Mouse (Mus musculus) hindbrain, embryonic 10.5 days (tissue): ENCODE results near the gene Piwil4. TPM values are rescaled to one million over a fixed set of nuclear protein-coding genes. Genes with fewer than 3 reads are reported as not detected.
A peak's percentile ranks its signal among the peaks of the same experiment; 100 is the strongest.

Experiments used
- DNase-seq: peaks from one replicate; pipeline ENCODE4 v3.0.0-alpha.2; 2017; ENCODE audit warnings: low spot score
- H3K27ac ChIP-seq: fragments of 300-500 bp; sonication (generic); 2 replicates; pipeline ENCODE4 v1.5.1; 2016; ENCODE audit warnings: mild to moderate bottlenecking, moderate library complexity
- H3K27me3 ChIP-seq: fragments of 300-500 bp; sonication (generic); 2 replicates; pipeline ENCODE4 v1.6.1; 2016; ENCODE audit warnings: mild to moderate bottlenecking; ENCODE audit not compliant: poor library complexity, insufficient read depth, severe bottlenecking
- H3K36me3 ChIP-seq: fragments of 300-500 bp; sonication (generic); 2 replicates; pipeline ENCODE4 v1.6.1; 2016; ENCODE audit warnings: mild to moderate bottlenecking, moderate library complexity
- H3K4me1 ChIP-seq: fragments of 300-500 bp; sonication (generic); replicated peaks from 2 replicates; pipeline ENCODE4 v1.6.1; 2016; ENCODE audit warnings: mild to moderate bottlenecking
- H3K4me3 ChIP-seq: fragments of 300-500 bp; sonication (generic); 2 replicates; pipeline ENCODE4 v1.5.1; 2016; ENCODE audit warnings: mild to moderate bottlenecking, moderate library complexity
- H3K9me3 ChIP-seq: fragments of 300-500 bp; sonication (generic); 2 replicates; pipeline ENCODE4 v1.6.1; 2016; ENCODE audit warnings: mild to moderate bottlenecking, moderate library complexity
- WGBS: fragments of 180-500 bp; shearing (Covaris S2); methylation state at CpG from one replicate; pipeline ENCODE4 v1.1.7; 2016; 5-methylcytosine and 5-hydroxymethylcytosine counted together
- polyA plus RNA-seq: library from polyadenylated mRNA; unstranded; fragments of >200 nt; fragmentation: Nextera tagmentation; extraction: Ambion mirVana; gene quantifications from 2 replicates; pipeline ENCODE4 v1.2.1, GENCODE M21; 2016

The Piwil4 gene
- polyA plus RNA-seq: 0.27 and 0.32 TPM in 2 replicates

- Histone ChIP-seq H3K36me3 (no peaks in the 10 kb centered on the region), H3K4me1 (no peaks in the 10 kb centered on the region), H3K27ac (no peak within 1 kb of the TSS), H3K27me3 (no peaks in the 10 kb centered on the region), H3K4me3 (no peak within 1 kb of the TSS), H3K9me3 (no peaks in the 10 kb centered on the region)
- DNase-seq: no peak
- 85% methylated on average over 19 of the region's 19 CpGs for WGBS
Measured at GRCm38 (mm10) chr9:14740151-14740924, at the start of gene Piwil4. Gene Piwil4 (minus strand): TSS chr9:14740733.

GRCm38 (mm10) chr9:14787356-14787755 is 46.8 kb upstream of the Piwil4 start:
- WGBS: 90% methylated on average over 6 of the region's 6 CpGs

GRCm38 (mm10) chr9:14784039-14785002 is 43.8 kb upstream of the Piwil4 start, which contains the start of the genes Mre11a and Ankrd49:
Gene Mre11a (plus strand): TSS chr9:14784654.
Gene Ankrd49 (minus strand): TSS chr9:14784856.
- WGBS: under 1% methylated on average over 62 of the region's 62 CpGs
- Histone ChIP-seq H3K4me1 (peaks cover 16% of the 10 kb centered on the region), H3K4me3 (peak within 1 kb of the TSS; percentile 67), H3K36me3 (peaks cover 58% of the 10 kb centered on the region), H3K27ac (peak within 1 kb of the TSS; percentile 94), H3K27me3 (no peaks in the 10 kb centered on the region), H3K9me3 (no peaks in the 10 kb centered on the region)
- peak; percentile 94 for DNase-seq

More at GRCm38 (mm10) chr9:14787356-14787755, 46.8 kb upstream of the Piwil4 start:
- no peak for DNase-seq
- Histone ChIP-seq H3K4me1 (peaks cover 16% of the 10 kb centered on the region), H3K36me3 (peaks cover 60% of the 10 kb centered on the region), H3K4me3 (no peak overlapping the region), H3K27ac (no peak overlapping the region), H3K27me3 (no peaks in the 10 kb centered on the region), H3K9me3 (no peaks in the 10 kb centered on the region)

- Histone ChIP-seq H3K4me3 (no peak overlapping the region), H3K36me3 (peaks cover 36% of the 10 kb centered on the region), H3K4me1 (no peaks in the 10 kb centered on the region), H3K9me3 (no peaks in the 10 kb centered on the region), H3K27me3 (no peaks in the 10 kb centered on the region), H3K27ac (no peak overlapping the region)
- no peak for DNase-seq
- WGBS: 37% methylated on average over 13 of the region's 13 CpGs
Measured at GRCm38 (mm10) chr9:14778341-14778740, 37.8 kb upstream of the Piwil4 start.

- no peak for DNase-seq
- H3K4me1 ChIP-seq: peaks cover 10% of the 10 kb centered on the region
- H3K27ac ChIP-seq: no peak overlapping the region
- WGBS: 57% methylated on average over 2 of the region's 2 CpGs
- no peaks in the 10 kb centered on the region for H3K36me3 ChIP-seq
- H3K27me3 ChIP-seq: peaks cover 15% of the 10 kb centered on the region
- H3K9me3 ChIP-seq: no peaks in the 10 kb centered on the region
- H3K4me3 ChIP-seq: no peak overlapping the region
Measured at GRCm38 (mm10) chr9:14773813-14774212, 33.3 kb upstream of the Piwil4 start.

- H3K4me3 ChIP-seq: no peak overlapping the region
- no peak overlapping the region for H3K27ac ChIP-seq
- H3K4me1 ChIP-seq: peaks cover 14% of the 10 kb centered on the region
- H3K27me3 ChIP-seq: peaks cover 15% of the 10 kb centered on the region
- no peaks in the 10 kb centered on the region for H3K36me3 ChIP-seq
- no peaks in the 10 kb centered on the region for H3K9me3 ChIP-seq
- 91% methylated on average over 2 of the region's 2 CpGs for WGBS
- no peak for DNase-seq
Measured at GRCm38 (mm10) chr9:14772074-14772473, 31.5 kb upstream of the Piwil4 start.

GRCm38 (mm10) chr9:14770803-14771471 is 30.4 kb upstream of the Piwil4 start, which contains the start of gene 1700012B09Rik:
Gene 1700012B09Rik (minus strand): TSS chr9:14771030.
- DNase-seq: peak; percentile 31
- H3K4me3 ChIP-seq: peak within 1 kb of the TSS; percentile 23; the same call in 1 of the 2 replicates

GRCm38 (mm10) chr9:14769811-14770210 is 29.3 kb upstream of the Piwil4 start:
- H3K36me3 ChIP-seq: no peaks in the 10 kb centered on the region
- WGBS: 60% methylated on average over 6 of the region's 6 CpGs

More at GRCm38 (mm10) chr9:14770803-14771471, 30.4 kb upstream of the Piwil4 start, which contains the start of gene 1700012B09Rik:
- no peaks in the 10 kb centered on the region for H3K36me3 ChIP-seq
- peaks cover 15% of the 10 kb centered on the region for H3K27me3 ChIP-seq
- H3K9me3 ChIP-seq: no peaks in the 10 kb centered on the region
- 0 out of 2 replicates have a peak within 1 kb of the TSS, but pooled peaks have one; percentile 30 for H3K27ac ChIP-seq
- WGBS: 18% methylated on average over 23 of the region's 23 CpGs
- H3K4me1 ChIP-seq: peaks cover 14% of the 10 kb centered on the region

GRCm38 (mm10) chr9:14764765-14765164 is 24.2 kb upstream of the Piwil4 start:
- H3K36me3 ChIP-seq: no peaks in the 10 kb centered on the region
- no peak overlapping the region for H3K4me3 ChIP-seq
- H3K27me3 ChIP-seq: peaks cover 1% of the 10 kb centered on the region; the same call in 1 of the 2 replicates
- peak; percentile 55 for DNase-seq
- no peaks in the 10 kb centered on the region for H3K9me3 ChIP-seq
- H3K4me1 ChIP-seq: 0 out of 2 replicates have a peak, but pooled peaks cover 4% of the 10 kb centered on the region
- H3K27ac ChIP-seq: no peak overlapping the region
- 28% methylated on average over 7 of the region's 7 CpGs for WGBS

More at GRCm38 (mm10) chr9:14769811-14770210, 29.3 kb upstream of the Piwil4 start:
- H3K4me3 ChIP-seq: no peak overlapping the region
- H3K9me3 ChIP-seq: no peaks in the 10 kb centered on the region
- peaks cover 15% of the 10 kb centered on the region for H3K27me3 ChIP-seq
- no peak overlapping the region for H3K27ac ChIP-seq
- no peak for DNase-seq
- peaks cover 14% of the 10 kb centered on the region for H3K4me1 ChIP-seq

GRCm38 (mm10) chr9:14759261-14759660 is 18.7 kb upstream of the Piwil4 start:
- Histone ChIP-seq H3K27me3 (no peaks in the 10 kb centered on the region), H3K4me1 (no peaks in the 10 kb centered on the region), H3K27ac (no peak overlapping the region), H3K36me3 (no peaks in the 10 kb centered on the region), H3K4me3 (no peak overlapping the region), H3K9me3 (no peaks in the 10 kb centered on the region)
- no peak for DNase-seq

GRCm38 (mm10) chr9:14758590-14758989 is 18.1 kb upstream of the Piwil4 start:
- H3K36me3 ChIP-seq: no peaks in the 10 kb centered on the region
- no peak overlapping the region for H3K27ac ChIP-seq
- H3K27me3 ChIP-seq: peaks cover 4% of the 10 kb centered on the region; the same call in 1 of the 2 replicates
- H3K9me3 ChIP-seq: no peaks in the 10 kb centered on the region
- WGBS: 77% methylated on average over 7 of the region's 7 CpGs
- no peak for DNase-seq
- no peak overlapping the region for H3K4me3 ChIP-seq
- H3K4me1 ChIP-seq: no peaks in the 10 kb centered on the region

- Histone ChIP-seq H3K27ac (no peak overlapping the region), H3K27me3 (peaks cover 42% of the 10 kb centered on the region), H3K4me3 (no peak overlapping the region), H3K36me3 (no peaks in the 10 kb centered on the region), H3K9me3 (no peaks in the 10 kb centered on the region), H3K4me1 (peaks cover 15% of the 10 kb centered on the region)
- 88% methylated on average over 3 of the region's 3 CpGs for WGBS
- no peak for DNase-seq
Measured at GRCm38 (mm10) chr9:14754469-14754868, 13.9 kb upstream of the Piwil4 start.
